Mouse (Mus musculus) lung, postnatal 0 days (tissue): ENCODE results near the gene Adam15.

Source experiments
- CTCF ChIP-seq: IDR thresholded peaks from 2 replicates; pipeline ENCODE4 v1.5.1; 2016; ENCODE audit warnings: antibody characterized with exemption, mild to moderate bottlenecking
- EP300 ChIP-seq: IDR thresholded peaks from 2 replicates; pipeline ENCODE4 v1.6.1; 2016; ENCODE audit warnings: antibody characterized with exemption, mild to moderate bottlenecking, control low read depth

GRCm38 (mm10) chr3:89355512-89355902 is 5.7 kb upstream of the Adam15 start:
- no peak for TF ChIP-seq CTCF
- TF ChIP-seq EP300: no peak
